Mouse (Mus musculus) kidney, postnatal 4 days (tissue): ENCODE results near the gene Elmo2.

Source experiments
- DNase-seq, 2 experiments: peaks; one replicate each; pipeline ENCODE4 v3.0.0; 2021; ENCODE audit warnings: mixed read lengths in 2 of 2

Gene Elmo2

DNA sequence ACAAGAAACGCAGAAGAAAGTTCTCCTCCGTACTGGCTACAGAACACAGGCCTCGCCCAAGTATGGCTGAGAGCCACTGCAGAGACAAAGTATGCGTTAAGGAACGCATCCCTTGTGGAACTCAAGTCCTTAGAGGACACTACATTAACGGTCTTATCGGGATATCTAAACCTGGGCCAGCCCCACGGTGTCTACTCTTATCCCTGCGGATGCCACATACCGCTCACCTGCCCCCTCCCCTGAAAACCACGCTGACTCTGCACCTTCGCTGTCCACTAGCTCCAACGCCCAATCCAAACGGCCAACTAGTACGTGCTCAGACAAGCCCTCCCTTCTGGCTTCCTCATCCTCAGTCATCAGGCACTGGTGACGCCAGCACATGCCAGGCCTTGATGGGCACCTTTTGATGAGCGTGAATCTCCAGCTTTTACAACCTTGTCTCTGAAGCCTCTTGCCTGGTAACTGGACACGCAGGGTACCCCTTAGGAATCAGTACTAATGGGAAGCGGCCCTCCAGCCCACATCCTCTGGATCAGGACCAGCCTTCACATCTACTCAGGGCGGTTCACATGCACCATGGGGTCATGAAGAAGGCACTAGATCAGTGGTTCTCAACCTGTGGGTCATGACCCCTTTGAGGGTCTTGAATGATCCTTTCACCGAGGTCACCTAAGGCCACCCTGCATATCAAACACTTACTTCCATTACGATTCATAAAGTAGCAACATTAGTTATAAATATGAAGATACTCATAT, 4.1 kb downstream of the Elmo2 start:
- DNase-seq, result no peak

GRCm38 (mm10) chr2:165321381-165321888, 4.8 kb downstream of the Elmo2 start:
- no peak for DNase-seq

DNA sequence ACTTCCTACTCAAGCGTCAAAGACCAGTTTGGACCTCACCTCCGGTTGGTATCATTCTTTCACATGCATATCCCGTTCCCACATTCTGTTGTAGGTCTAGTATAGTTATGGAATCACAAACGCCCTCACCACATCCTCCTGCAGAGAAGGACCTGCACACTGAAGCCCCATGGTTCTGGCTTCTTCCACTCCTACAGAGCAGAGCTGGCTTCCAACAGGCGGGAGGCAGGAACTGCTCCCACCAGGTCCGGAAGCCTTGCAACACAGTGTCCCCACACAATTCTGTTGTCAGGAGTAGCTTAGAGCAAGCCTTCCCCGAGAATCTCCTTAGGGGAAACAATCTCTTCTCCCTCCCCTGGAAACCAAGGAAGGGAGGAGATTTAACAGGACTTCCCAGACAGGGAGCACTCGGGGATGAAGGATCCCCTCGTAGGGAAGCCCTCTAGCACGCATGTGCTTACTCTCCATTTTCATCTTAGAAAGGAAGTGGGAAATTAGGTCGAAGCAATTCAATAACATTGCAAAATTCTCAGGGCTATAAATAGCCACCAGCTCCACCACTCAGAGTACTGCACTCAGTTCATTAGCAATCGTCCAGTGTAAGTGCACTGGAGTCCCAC, 5.6 kb downstream of the Elmo2 start:
- peak; percentile 50 to 64 for DNase-seq

GRCm38 (mm10) chr2:165319503-165319902, 6.8 kb downstream of the Elmo2 start:
- DNase-seq, result no peak

DNA sequence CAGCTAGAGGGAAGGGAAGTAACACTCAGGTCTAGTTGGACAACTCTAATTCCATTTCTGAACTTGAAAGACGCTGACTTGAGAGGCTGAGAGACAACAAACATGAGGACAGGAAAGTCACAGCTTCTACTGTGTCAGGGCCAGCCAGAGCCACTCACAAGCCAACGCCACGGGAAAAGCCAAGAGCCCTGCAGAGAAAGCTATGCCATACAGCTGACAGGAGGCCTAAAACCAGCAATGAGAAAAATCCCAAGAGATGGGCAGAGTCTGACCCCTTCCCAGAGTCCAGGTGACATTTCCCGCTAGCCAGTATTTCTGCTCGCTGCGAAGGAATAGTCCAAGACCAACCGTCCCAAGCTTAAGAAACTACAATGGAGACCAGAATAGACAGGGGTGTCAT, 7.3 kb downstream of the Elmo2 start:
- no peak for DNase-seq

DNA sequence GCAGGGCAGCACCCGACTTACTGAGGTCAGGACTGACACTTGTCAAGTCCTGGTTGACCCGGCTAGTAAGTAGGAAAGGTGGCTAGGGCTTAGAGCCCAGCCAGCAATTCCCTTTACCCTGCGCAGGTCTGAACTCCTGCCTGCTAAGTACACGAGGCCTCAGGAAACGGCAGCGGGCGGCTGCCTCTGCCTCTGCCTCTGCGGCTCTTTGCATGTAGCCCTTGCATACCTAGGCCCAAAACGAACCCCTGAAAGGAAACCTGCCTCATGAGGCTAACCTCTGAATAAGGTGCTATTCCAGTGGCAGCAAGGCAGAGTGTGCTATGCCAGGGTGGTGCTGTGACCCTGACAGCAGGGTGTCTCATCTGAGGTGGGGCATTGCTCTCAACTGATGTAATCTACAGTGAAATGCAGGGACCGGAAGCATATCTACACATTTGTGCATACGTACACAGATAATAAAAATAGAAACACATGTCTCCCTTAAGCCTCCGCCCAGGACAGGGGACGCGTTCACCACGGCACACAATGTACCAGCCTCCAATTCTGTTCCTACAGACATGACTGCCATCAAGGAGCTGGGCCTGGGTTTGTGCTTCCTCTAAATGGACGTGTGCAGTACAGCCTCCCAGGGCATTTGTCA, 8.5 kb downstream of the Elmo2 start:
- DNase-seq, result no peak

DNA sequence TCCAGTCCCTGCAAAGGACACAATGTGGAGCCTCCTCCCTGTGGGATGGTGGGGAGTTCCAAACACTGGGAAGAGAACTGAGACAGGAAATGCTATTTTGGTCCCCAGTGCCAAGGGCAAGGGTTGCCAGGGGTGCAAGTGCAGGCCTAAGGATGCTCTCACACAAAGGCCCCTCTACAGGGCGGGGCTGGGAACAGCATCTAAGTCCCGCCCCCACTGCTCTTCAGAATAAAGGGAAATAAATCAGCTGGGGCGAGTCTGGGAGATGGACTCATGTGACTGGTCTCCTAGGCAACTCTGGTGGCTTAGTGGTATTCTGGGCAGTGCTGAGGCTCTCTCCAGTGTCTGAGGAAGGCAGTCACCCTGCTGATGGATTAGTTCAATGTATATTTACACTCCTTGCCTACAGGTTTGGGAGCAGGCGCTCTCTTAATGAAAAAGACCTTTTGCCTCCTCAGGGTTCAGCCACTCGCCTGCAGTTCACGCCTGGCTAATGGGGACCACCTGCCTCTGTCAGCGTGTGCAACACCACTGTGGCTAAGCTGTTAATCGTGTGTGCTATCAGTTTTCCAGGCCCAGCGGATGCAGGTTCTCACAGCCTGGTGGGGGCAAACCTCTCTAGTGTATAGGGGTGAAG, 9.3 kb downstream of the Elmo2 start:
- DNase-seq, result peak; percentile 67 to 78

- no peak for DNase-seq
These were observed 10.1 kb downstream of the Elmo2 start for GRCm38 (mm10) chr2:165316204-165316603.

DNA sequence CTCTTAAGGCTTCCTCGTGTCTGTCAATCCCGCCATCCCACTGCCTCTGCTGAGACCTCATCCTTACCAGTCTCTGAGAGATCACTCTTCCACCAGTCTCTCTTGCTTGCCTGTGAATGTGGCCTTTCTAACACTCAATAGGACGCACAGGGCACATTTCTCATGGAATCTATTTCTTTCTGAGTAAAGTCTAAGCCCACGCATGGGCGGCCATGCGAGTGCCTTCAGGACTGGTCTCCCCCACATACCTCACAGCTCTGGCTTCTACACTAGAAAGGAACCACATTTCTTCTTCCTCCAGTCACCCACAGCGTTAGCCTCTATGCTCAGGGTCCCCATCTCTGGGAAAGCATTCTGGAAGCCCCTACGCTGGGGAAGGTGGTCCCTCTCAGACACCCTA, 12.1 kb downstream of the Elmo2 start:
- DNase-seq, result peak in 1 of 2 experiments; percentile 56

- DNase-seq, result no peak
These were observed 13.9 kb downstream of the Elmo2 start for GRCm38 (mm10) chr2:165312381-165312780.

GRCm38 (mm10) chr2:165311577-165311976, 14.7 kb downstream of the Elmo2 start:
- no peak for DNase-seq

- no peak for DNase-seq
These were observed 15.4 kb downstream of the Elmo2 start for GRCm38 (mm10) chr2:165310818-165311425.

GRCm38 (mm10) chr2:165307801-165308200, 18.5 kb downstream of the Elmo2 start:
- peak; percentile 48 to 72 for DNase-seq

DNA sequence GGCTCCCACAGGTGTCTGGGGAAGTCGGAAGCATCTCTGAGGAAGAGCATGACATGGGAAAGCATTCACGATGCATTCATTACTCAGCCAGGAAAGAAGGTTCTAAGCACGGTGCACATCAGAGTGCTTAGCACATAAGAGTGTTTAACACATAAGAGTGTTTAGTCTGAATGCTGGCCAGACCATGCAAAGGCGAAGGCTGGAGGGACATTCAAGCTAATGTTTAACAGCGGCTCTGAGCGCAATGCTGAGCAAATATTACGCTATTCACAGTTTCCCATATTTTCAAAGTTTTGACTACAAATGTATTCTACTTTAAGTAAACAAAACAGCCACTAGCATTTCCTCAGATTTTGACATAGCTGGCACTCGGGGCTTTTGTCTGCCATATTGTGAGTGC, 20.8 kb downstream of the Elmo2 start:
- no peak for DNase-seq

DNA sequence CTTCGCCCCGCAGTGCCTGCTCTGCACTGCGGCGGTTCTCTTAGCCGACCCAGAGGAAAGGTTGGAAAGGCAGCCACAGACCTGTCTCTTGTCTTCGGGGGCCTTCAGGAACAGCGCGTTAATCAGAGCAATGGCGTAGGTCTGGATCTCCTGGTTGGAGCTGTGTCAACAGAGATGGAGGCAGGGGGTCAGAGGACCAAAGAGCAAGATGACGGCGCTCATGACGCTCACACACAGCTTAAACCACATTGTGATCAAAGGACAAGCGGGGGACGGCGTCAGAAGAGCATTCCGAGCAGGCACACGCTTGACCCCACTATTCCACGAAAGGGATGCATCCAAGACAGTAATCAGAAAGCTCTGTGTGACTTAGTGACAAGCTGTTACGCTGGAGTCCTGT, 21.5 kb downstream of the Elmo2 start:
- DNase-seq, result no peak

- no peak for DNase-seq
These were observed 22.8 kb downstream of the Elmo2 start for GRCm38 (mm10) chr2:165303354-165304012.

DNA sequence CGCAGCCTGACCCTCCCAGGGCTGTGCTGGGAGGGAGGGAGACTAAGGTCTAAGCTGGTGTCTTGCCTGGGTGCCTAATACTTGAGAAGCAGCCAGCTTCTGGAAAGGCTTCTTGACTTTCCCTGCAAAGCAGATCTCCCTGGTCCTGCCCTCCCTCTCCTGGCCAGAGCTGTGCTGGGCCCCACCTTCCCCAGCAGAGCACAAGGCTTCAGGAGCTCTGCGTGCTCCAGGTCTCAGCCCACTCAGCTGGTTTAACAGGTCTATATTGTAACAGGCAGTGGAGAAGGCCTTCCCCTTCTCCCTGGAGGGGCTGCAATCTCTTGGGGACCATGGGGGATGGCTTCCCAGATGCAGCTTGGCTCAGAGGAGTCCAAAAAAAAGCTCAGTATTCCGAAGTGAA, 24.9 kb downstream of the Elmo2 start:
- no peak for DNase-seq

DNA sequence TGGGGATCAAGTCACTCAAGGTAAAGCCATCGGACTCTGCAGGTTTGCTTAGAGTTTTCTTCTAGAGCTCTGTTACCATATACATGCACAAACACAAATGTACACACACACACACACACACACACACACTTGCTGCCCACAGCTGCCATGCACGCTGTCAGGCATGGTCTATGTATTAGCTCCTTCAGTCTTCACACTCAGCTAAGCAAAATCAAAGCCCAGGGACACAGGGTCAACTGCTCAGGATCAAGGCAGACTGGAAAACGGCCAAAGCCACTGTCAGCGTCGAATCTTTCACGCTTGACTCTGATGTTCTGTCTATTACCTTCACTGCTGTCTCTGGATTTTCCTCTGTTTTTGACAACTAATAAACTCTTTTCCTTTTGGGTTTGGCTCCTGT, 25.4 kb downstream of the Elmo2 start:
- no peak for DNase-seq

DNA sequence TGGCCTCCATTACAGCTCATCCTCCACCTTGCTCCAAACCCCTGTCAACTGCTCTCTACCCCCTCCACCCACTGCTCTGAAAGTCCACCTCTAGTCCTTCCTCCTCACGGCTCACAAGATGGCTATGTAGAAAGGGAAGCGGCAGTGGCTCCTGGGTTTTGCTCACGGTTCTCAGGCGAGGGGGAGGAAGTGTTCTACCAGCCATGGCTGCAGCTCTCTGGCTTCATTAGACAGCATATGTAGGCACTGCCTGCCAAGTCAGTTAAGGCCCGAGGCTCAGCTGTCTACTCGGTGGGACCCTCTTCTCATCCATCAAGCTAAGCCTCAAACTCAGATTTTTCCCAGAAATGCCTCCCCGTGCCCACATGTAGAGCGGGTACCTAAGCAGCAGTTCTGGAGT, 25.9 kb downstream of the Elmo2 start:
- DNase-seq, result no peak

DNA sequence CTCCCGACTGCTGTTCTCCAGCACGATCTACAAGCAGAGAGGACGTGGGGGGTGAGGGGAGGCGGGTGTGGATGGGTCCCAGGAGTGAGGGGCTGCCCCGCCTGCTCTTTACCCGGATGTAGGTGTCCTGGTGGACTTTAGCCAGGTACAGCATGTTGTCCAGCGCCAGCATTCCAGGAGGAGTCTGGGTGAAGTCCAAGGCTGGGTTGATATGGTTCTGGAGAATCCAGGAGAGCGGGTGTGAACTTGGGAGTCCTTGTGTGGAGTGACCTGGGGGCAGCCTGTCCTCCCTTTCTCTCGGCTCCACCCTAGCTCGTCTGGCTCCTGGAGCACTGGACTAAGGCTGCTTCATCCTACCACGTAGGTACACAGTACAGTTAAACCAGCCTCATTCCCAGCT, 28.9 kb downstream of the Elmo2 start:
- DNase-seq, result peak in 1 of 2 experiments; percentile 49

GRCm38 (mm10) chr2:165296571-165296970, 29.7 kb downstream of the Elmo2 start:
- DNase-seq, result no peak

GRCm38 (mm10) chr2:165288315-165289031, 37.8 kb downstream of the Elmo2 start:
- DNase-seq, result peak; percentile 63 to 76
